Comparison of ENCODE assay signal across 9 mouse cellular contexts in genomic region chr9:16216235-16216634, GRCm38 (mm10).
DNase-seq lines count a peak whose midpoint lies in the region; ATAC-seq and TF ChIP-seq lines count a peak whose summit lies in the region.
"Had no signal": no experiment of that assay in that cellular context is flagged by ENCODE, and none has a peak within 500 bp of the region (broad histone marks: within the 10 kb centered on the region; RNA-seq: fewer than 3 reads in every experiment).

No protein-coding gene starts in this region.

- ATAC-seq in embryonic facial prominence, embryonic 14.5 days (ENCODE audit: low read depth), result no peak
- no peak for ATAC-seq in heart, embryonic 12.5 days (ENCODE audit: insufficient number of reproducible peaks, low FRiP score)
- peak; percentile 10; the same call in 1 of the 2 replicates for ATAC-seq in liver, embryonic 16.5 days (ENCODE audit: low read depth)
- ATAC-seq in inflammation-experienced regulatory T-cells, adult 6 months, result no peak

- no peaks in the 10 kb centered on the region for H3K36me3 ChIP-seq in embryonic facial prominence, embryonic 14.5 days (ENCODE audit: control insufficient read depth, insufficient read depth, low read length)
- H3K36me3 ChIP-seq in embryonic facial prominence, embryonic 10.5 days (replicated peaks), result no peaks in the 10 kb centered on the region
- no peaks in the 10 kb centered on the region for H3K36me3 ChIP-seq in heart, embryonic 12.5 days
- H3K36me3 ChIP-seq in liver, embryonic 16.5 days (ENCODE audit: control insufficient read depth, insufficient read depth), result no peaks in the 10 kb centered on the region
- no peaks in the 10 kb centered on the region for H3K36me3 ChIP-seq in small intestine, adult 2 months (ENCODE audit: control insufficient read depth, insufficient read depth, low read length)
- H3K36me3 ChIP-seq in forebrain, embryonic 10.5 days (replicated peaks), result no peaks in the 10 kb centered on the region

- H3K4me3 ChIP-seq in embryonic facial prominence, embryonic 14.5 days (ENCODE audit: low read depth, low read length), result no peak overlapping the region
- H3K4me3 ChIP-seq in embryonic facial prominence, embryonic 10.5 days, result no peak overlapping the region
- no peak overlapping the region for H3K4me3 ChIP-seq in heart, embryonic 12.5 days
- H3K4me3 ChIP-seq in liver, embryonic 16.5 days (ENCODE audit: low read depth, low read length), result no peak overlapping the region
- no peak overlapping the region for H3K4me3 ChIP-seq in small intestine, adult 2 months (ENCODE audit: low read depth, low read length)
- H3K4me3 ChIP-seq in forebrain, embryonic 10.5 days, result no peak overlapping the region
- H3K4me3 ChIP-seq: erythroblast, embryonic 14.5 days had no signal

- H3K4me2 ChIP-seq in embryonic facial prominence, embryonic 14.5 days (ENCODE audit: low read depth, low read length), result no peak overlapping the region
- H3K4me2 ChIP-seq in heart, embryonic 12.5 days, result no peak overlapping the region
- no peak overlapping the region for H3K4me2 ChIP-seq in liver, embryonic 16.5 days (ENCODE audit: low read depth, low read length)

- DNase-seq in embryonic facial prominence, embryonic 14.5 days (ENCODE audit: low spot score), result peak; percentile 27
- DNase-seq in embryonic facial prominence, embryonic 10.5 days (ENCODE audit: low spot score), result no peak
- peak; percentile 16 for DNase-seq in 3134 (ENCODE audit: extremely low read depth, insufficient read length, low spot score)
- no peak for DNase-seq in forebrain, embryonic 10.5 days (ENCODE audit: extremely low spot score, low spot score)

- peaks cover 8% of the 10 kb centered on the region for H3K4me1 ChIP-seq in embryonic facial prominence, embryonic 14.5 days (ENCODE audit: control insufficient read depth, insufficient read depth, low read length)
- H3K4me1 ChIP-seq in embryonic facial prominence, embryonic 10.5 days, result peaks cover 17% of the 10 kb centered on the region
- H3K4me1 ChIP-seq in heart, embryonic 12.5 days (replicated peaks), result peaks cover 34% of the 10 kb centered on the region
- peaks cover 29% of the 10 kb centered on the region for H3K4me1 ChIP-seq in liver, embryonic 16.5 days (ENCODE audit: control insufficient read depth, low read depth, low read length)
- H3K4me1 ChIP-seq in small intestine, adult 2 months (ENCODE audit: control insufficient read depth, insufficient read depth, insufficient read length, low read length), result no peaks in the 10 kb centered on the region
- peaks cover 38% of the 10 kb centered on the region for H3K4me1 ChIP-seq in forebrain, embryonic 10.5 days

- H3K27me3 ChIP-seq in embryonic facial prominence, embryonic 14.5 days (replicated peaks; ENCODE audit: control insufficient read depth, insufficient read depth, low read length), result no peaks in the 10 kb centered on the region
- no peaks in the 10 kb centered on the region for H3K27me3 ChIP-seq in embryonic facial prominence, embryonic 10.5 days (replicated peaks; ENCODE audit: low read depth, poor library complexity, severe bottlenecking)
- no peaks in the 10 kb centered on the region for H3K27me3 ChIP-seq in heart, embryonic 12.5 days (replicated peaks)
- no peaks in the 10 kb centered on the region for H3K27me3 ChIP-seq in liver, embryonic 16.5 days (ENCODE audit: control insufficient read depth, insufficient read depth, low read depth, low read length)
- no peaks in the 10 kb centered on the region for H3K27me3 ChIP-seq in small intestine, adult 2 months (ENCODE audit: control insufficient read depth, insufficient read depth, low read length)
- H3K27me3 ChIP-seq in forebrain, embryonic 10.5 days (ENCODE audit: poor library complexity, severe bottlenecking), result no peaks in the 10 kb centered on the region

- no peak overlapping the region for H3K27ac ChIP-seq in embryonic facial prominence, embryonic 14.5 days (replicated peaks; ENCODE audit: low read depth, low read length)
- no peak overlapping the region for H3K27ac ChIP-seq in embryonic facial prominence, embryonic 10.5 days (replicated peaks)
- peak overlapping the region; percentile 61; the same call in 1 of the 2 replicates for H3K27ac ChIP-seq in heart, embryonic 12.5 days (ENCODE audit: poor library complexity, severe bottlenecking)
- peak overlapping the region; percentile 77 for H3K27ac ChIP-seq in liver, embryonic 16.5 days (ENCODE audit: low read length)
- H3K27ac ChIP-seq in small intestine, adult 2 months (ENCODE audit: insufficient read depth, low read depth, low read length), result peak overlapping the region; percentile 63
- H3K27ac ChIP-seq in forebrain, embryonic 10.5 days, result no peak overlapping the region

- no peak for TF ChIP-seq POLR2A in small intestine, adult 2 months (IDR thresholded peaks at IDR 0.05; ENCODE audit: low read depth, low read length)

- no peaks in the 10 kb centered on the region for H3K9me3 ChIP-seq in embryonic facial prominence, embryonic 14.5 days (ENCODE audit: control insufficient read depth, low read length)
- no peaks in the 10 kb centered on the region for H3K9me3 ChIP-seq in embryonic facial prominence, embryonic 10.5 days
- no peaks in the 10 kb centered on the region for H3K9me3 ChIP-seq in heart, embryonic 12.5 days (replicated peaks)
- no peaks in the 10 kb centered on the region for H3K9me3 ChIP-seq in liver, embryonic 16.5 days (replicated peaks; ENCODE audit: control insufficient read depth, low read length)
- no peaks in the 10 kb centered on the region for H3K9me3 ChIP-seq in forebrain, embryonic 10.5 days

- TF ChIP-seq CTCF in small intestine, adult 2 months (IDR thresholded peaks at IDR 0.05; ENCODE audit: extremely low read depth, insufficient read length, insufficient replicate concordance, low read depth, low read length), result no peak

- 53% methylated on average over 6 of the region's 6 CpGs for WGBS in embryonic facial prominence, embryonic 14.5 days
- WGBS in embryonic facial prominence, embryonic 10.5 days, result 69% methylated on average over 6 of the region's 6 CpGs
- WGBS in heart, embryonic 12.5 days, result 59% methylated on average over 6 of the region's 6 CpGs
- 14% methylated on average over 6 of the region's 6 CpGs for WGBS in liver, embryonic 16.5 days (ENCODE audit: insufficient replicate concordance)
- WGBS in small intestine, adult 2 months, result 45% methylated on average over 6 of the region's 6 CpGs
- WGBS in forebrain, embryonic 10.5 days, result 73% methylated on average over 6 of the region's 6 CpGs

- H3K9ac ChIP-seq in embryonic facial prominence, embryonic 14.5 days (ENCODE audit: low read depth, low read length), result no peak overlapping the region
- no peak overlapping the region for H3K9ac ChIP-seq in heart, embryonic 12.5 days
- H3K9ac ChIP-seq in liver, embryonic 16.5 days (ENCODE audit: low read depth, low read length), result no peak overlapping the region

Comparison
In these comparisons a context has a peak if more than half of its experiments do, and no peak if none do; other contexts are left out.
1. DNase-seq: peak in embryonic facial prominence, embryonic 14.5 days (single experiment) and 3134 (single experiment); none in embryonic facial prominence, embryonic 10.5 days (single experiment) and forebrain, embryonic 10.5 days (single experiment).
2. H3K27ac ChIP-seq: peak in heart, embryonic 12.5 days (single experiment), liver, embryonic 16.5 days (single experiment) and small intestine, adult 2 months (single experiment); none in embryonic facial prominence, embryonic 14.5 days (single experiment), embryonic facial prominence, embryonic 10.5 days (single experiment) and forebrain, embryonic 10.5 days (single experiment).